Mouse (Mus musculus) G1E (cell line): ENCODE results near the gene Ebf1.

Experiments
- CTCF ChIP-seq: IDR thresholded peaks from 2 replicates; pipeline ENCODE4 v1.5.1; 2012; ENCODE audit warnings: low read depth, low read length, inconsistent platforms, mixed read lengths
- GATA1 ChIP-seq: IDR thresholded peaks from 2 replicates; pipeline ENCODE4 v1.6.1; 2012; ENCODE audit warnings: borderline replicate concordance, low read length, inconsistent platforms, mixed read lengths

DNA sequence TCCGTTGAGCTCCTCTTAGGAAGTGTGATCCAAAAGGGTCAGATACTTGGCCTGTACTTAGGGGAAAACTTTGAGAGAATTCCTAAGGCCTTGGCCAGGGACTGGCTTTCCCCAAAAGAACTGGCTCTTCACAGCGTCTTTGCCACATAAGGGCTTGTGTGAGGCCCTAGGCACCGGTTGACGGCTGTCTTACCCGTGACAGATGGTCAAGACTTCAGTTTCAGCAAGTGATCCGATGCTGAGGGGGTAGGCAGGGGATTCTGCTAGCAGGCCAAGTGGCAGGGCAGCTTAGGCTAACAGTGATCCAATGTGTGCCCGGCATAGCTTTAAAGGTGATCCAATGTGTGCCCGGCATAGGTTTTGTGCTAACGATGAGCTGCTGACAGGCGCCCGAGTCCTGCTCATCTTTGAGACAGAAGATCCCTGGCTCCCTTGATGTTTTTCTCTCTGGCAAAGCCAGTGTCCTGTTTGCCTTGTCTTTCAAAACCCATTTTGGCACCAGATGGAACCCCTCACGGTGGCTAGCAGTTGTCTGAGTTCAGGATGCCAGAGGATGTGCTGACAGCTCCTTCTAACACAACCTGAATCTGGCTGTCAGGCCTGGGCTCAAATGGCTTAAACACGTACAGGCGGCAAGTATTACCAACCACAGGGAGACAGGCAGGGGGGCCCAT, 249.5 kb downstream of the Ebf1 start:
- TF ChIP-seq GATA1 (no peak), CTCF (no peak)
